Mouse (Mus musculus) Patski (cell line): ENCODE data around the gene Klf12. TPM values are rescaled to one million over a fixed set of nuclear protein-coding genes. Genes with fewer than 3 reads are reported as not detected.
A peak's percentile ranks its signal among the peaks of the same experiment; 100 is the strongest.
"Not testable (repeated sequence)": the region's sequence is repeated elsewhere in the genome, so short reads cannot be mapped to it uniquely, and the experiment has no call there.

ENCODE experiments used
- ATAC-seq: fragments of 100-300 bp; one replicate; pipeline ENCODE4 v1.8.0; 2021
- CTCF ChIA-PET: fragments of 350-600 bp; sonication (Branson Sonifier 250); formaldehyde crosslinking; loops from one replicate; lab custom pipeline; 2022; ENCODE audit warnings: inconsistent platforms; lab: Charles Lee
- POLR2A ChIA-PET: fragments of 350-600 bp; sonication (Branson Sonifier 250); formaldehyde crosslinking; loops from one replicate; lab custom pipeline; 2022; ENCODE audit warnings: antibody characterized with exemption, inconsistent platforms; lab: Charles Lee
- DNase-seq: peaks from one replicate; pipeline ENCODE4 v3.0.0-alpha.2; 2011; ENCODE audit warnings: low read depth, low spot score
- H3K27me3 ChIP-seq: fragments of 371-371 bp; one replicate; pipeline ENCODE4 v1.5.1; 2021
- CTCF ChIP-seq: fragments of 100-300 bp; IDR thresholded peaks from one replicate; pipeline ENCODE4 v1.5.1; 2021
- in situ Hi-C: fragments of 300-500 bp; cut with MboI; formaldehyde crosslinking; loops from 3 replicates; pipeline ENCODE4 v1.11.1; 2018; ENCODE audit warnings: low pct_unique_long_range_greater_than_20kb, mixed read lengths
- polyA plus RNA-seq: library from polyadenylated mRNA; unstranded; gene quantifications from one replicate; pipeline ENCODE4 v1.2.3, GENCODE M21; 2021

The Klf12 gene
- polyA plus RNA-seq, 1 experiment from 2014 or later, result 1.9 TPM

DNA sequence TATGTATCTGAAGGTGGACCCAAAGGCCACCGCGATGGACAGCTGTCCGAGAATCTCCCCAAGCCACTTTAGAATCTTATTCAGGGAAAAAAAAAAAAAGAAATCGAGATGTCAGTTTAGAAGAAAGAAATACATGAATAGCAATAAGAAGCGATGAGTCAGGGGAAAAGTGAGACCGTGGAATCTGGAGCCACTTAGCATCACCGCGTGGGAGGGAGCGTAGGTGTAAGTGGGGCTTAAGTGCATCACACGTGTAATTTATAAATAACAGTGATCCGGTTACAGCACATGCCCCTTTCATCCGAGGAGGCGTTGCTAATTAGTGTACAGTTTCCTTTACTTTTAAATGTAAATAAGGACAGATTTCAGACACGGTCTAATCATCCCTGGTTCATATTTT, 390.4 kb downstream of the Klf12 start:
- ATAC-seq, result no peak

DNA sequence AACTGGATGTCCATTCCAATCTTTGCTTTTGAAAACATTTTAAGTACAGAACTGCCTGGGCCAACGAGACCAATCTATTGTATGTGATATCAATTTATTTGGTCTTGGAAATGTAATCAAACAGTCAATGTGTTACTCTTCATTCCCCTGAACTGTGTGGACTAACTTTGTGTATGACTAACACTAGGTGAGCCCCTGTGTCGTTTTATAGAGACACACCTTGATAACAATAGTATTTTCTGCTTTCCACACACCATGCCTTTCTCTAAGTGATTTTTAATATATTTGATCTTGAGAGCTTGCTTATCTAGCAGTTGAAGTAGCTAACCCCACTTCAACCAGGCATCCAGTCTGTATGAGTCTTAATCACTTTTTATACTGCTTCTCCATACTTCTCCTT, 398.0 kb downstream of the Klf12 start:
- ChIA-PET CTCF (interaction anchor here (1.5 kb wide), 1 partner anchor 13 kb away, joined by 7 read pairs; no protein-coding TSS in a partner anchor), POLR2A (no interaction called here)
- no peak for TF ChIP-seq CTCF
- H3K27me3 ChIP-seq, result no peaks in the 10 kb centered on the region
- DNase-seq, result no peak
- no peak for ATAC-seq
- in situ Hi-C loops, result loop anchor here (25.0 kb wide), 1 partner anchor 349 kb away; no protein-coding TSS in a partner anchor

More for the DNA sequence above, 390.4 kb downstream of the Klf12 start:
- TF ChIP-seq CTCF, result no peak
- POLR2A ChIA-PET, result no interaction called here
- in situ Hi-C loops, result loop anchor here (5.0 to 25.0 kb wide), 2 partner anchors 147 to 357 kb away; no protein-coding TSS in a partner anchor
- no peaks in the 10 kb centered on the region for H3K27me3 ChIP-seq
- CTCF ChIA-PET, result interaction anchor here (1.0 to 7.1 kb wide), 3 partner anchors 13 to 760 kb away, joined by 3 to 67 read pairs (median 5); no protein-coding TSS in a partner anchor
- no peak for DNase-seq

DNA sequence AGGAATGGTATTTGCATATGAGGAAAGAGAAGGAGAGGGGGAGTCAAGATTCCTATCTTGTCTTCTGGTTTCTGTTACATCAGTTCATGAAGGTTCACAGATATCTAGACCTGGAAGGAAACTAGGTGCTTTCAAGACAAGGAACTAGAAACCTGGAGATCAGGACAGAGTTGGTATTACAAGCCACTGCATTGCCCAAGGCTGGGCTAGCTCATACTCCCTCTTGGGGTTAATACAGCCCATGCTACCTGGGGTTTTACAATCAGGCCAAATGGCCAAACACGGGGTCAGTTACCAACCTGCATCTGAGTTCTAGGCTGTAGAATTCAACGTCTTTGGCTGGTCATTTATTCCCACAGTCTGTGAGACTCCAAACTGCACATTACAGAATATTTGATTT, 398.9 kb downstream of the Klf12 start:
- ChIA-PET CTCF (no interaction called here), POLR2A (no interaction called here)
- no peak for TF ChIP-seq CTCF
- in situ Hi-C loops, result loop anchor here (25.0 kb wide), 1 partner anchor 348 kb away; no protein-coding TSS in a partner anchor
- DNase-seq (no peak), ATAC-seq (no peak)
- H3K27me3 ChIP-seq, result no peaks in the 10 kb centered on the region

DNA sequence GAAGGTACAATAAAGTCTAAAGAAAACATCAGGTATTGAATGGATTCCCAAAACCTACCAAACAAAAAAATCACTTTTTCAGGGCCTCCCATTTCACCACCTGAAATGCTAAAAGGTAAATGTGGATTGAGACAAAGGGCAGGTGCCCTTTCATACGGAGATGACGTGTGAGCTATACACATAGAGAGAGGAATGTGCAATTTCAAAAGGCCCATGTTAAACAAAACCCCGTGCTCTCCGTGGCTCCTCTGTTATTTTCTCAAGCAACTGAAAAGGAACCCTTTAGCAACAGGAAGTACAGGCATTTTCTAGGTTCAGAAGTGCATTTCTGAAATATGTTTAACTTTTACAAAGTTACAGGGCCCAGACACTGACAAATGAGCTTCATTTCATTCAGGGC, 399.4 kb downstream of the Klf12 start:
- no peak for ATAC-seq
- no peak for TF ChIP-seq CTCF
- DNase-seq, result no peak
- H3K27me3 ChIP-seq, result no peaks in the 10 kb centered on the region
- in situ Hi-C loops, result loop anchor here (25.0 kb wide), 1 partner anchor 348 kb away; no protein-coding TSS in a partner anchor
- CTCF ChIA-PET, result no interaction called here
- POLR2A ChIA-PET, result no interaction called here

DNA sequence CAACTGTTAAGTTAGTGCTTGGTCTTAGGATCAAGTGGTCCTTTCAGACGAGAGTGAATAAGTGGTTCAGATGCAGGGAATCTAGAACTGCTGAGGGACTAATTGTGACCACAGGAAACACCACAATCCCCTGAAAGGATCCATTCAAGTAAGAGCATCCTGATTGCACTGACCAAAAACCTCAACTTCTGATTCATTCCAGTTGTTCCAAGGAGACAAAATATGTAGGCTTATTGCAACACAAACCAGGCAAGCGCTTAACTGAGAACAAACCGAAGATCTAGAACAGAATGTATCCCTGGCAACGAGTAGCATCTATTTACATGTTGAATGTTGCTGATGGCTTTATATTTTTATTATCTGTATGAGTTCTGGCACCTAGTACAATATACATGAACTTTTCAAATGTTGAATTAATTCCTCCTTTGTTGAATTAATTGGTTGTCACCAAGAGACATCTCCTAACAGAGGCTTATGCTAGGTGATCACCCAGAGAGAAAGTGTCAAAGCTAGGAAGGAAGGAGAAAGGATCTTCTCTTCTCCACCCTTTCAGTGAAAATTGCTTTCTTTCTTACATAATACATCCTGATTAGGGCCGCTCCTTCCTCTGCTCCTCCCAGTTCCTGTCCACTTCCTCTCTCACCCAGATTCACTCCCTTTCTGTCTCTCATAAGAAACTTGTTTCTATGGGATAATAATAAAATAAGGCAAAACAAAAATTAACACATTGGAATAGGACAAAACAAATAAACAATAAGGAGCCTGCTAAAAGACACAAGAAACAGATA, 407.5 kb downstream of the Klf12 start:
- TF ChIP-seq CTCF, result no peak
- DNase-seq (no peak), ATAC-seq (peak; percentile 60)
- no peaks in the 10 kb centered on the region for H3K27me3 ChIP-seq
- CTCF ChIA-PET, result no interaction called here
- POLR2A ChIA-PET, result interaction anchor here (0.6 kb wide), 1 partner anchor 43 kb away, joined by 4 read pairs; no protein-coding TSS in a partner anchor
- in situ Hi-C loops, result loop anchor here (25.0 kb wide), 1 partner anchor 340 kb away; no protein-coding TSS in a partner anchor

DNA sequence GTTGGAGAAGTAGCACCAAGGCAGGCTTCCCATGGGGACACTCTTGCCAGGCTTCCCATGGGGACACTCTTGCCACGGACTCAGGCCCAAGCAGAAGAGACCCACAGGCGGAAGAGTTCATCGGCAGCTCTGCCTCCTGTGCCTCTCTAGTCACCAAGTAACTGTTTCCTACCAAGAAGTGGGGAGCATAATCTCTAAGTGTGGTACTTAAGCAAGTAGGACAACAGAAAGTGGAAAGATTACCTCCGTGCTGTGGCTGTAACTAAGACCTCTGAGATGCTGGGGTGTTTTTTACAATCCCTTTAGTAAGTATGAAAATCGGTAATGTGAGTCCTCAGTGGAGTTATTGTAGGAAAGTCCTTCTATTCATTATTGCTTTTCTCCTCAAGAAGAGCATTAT, 410.8 kb downstream of the Klf12 start:
- ATAC-seq (no peak), DNase-seq (no peak)
- in situ Hi-C loops, result no loop called here
- H3K27me3 ChIP-seq, result no peaks in the 10 kb centered on the region
- POLR2A ChIA-PET, result no interaction called here
- TF ChIP-seq CTCF, result no peak
- CTCF ChIA-PET, result interaction anchor here (0.9 to 1.2 kb wide), 2 partner anchors 12 to 14 kb away, joined by 3 to 7 read pairs; no protein-coding TSS in a partner anchor

DNA sequence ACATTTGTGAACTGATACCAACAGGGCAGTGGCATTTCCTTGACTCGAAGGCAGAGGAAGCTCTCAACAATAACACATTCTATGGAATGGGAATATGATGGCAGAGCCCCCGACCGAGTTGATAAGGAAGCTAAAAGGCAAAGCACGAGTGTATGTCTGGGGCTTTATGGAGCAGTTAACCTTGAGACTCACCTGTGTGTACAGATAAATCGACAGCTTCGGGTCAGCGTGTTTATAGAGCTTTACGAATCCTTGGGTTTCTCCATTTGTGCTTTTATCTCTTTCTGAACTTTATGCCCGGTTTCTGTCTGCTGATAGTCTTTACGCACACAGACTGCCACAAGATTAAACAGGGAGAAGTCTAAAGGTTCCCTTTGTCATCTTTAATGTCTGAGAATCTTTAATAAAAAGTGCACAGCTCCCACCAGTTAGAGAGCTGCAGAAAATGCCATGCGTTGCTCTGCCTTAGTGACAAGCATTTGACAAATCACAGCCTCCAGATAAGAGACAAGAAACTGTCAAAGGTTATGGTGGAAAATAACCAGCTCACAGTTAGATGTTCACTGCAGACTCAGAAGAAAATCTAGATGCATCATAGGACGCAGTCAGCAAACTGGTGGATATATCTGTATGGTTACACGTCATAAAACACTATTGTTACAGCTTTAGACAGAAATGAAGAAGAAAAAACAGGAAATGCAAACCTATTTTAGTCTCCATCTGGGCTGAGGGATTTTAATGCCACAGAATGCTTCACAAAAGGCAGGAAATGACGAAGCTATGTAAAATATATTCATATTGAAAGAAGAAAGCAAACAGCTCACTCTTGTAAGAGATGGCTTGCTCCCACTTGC, 428.1 kb downstream of the Klf12 start:
- ChIA-PET POLR2A (interaction anchor here (0.6 kb wide), 1 partner anchor 26 kb away, joined by 3 read pairs; no protein-coding TSS in a partner anchor), CTCF (no interaction called here)
- no peaks in the 10 kb centered on the region for H3K27me3 ChIP-seq
- DNase-seq (no peak), ATAC-seq (no peak)
- in situ Hi-C loops, result no loop called here
- TF ChIP-seq CTCF, result no peak

DNA sequence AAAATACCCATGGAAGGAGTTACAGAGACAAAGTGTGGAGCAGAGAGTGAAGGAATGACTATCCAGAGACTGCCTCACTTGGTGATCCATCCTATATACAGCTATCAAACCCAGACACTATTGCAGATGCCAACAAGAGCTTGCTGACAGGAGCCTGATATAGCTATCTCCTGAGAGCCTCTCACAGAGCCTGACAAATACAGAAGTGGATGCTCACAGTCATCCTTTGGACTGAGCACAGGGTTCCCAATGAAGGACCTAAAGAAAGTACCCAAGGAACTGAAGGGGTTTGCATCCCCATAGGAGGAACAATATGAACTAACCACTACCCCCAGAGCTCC, 430.0 kb downstream of the Klf12 start:
- in situ Hi-C loops, H3K27me3 ChIP-seq, ATAC-seq, DNase-seq, POLR2A ChIA-PET, CTCF ChIA-PET: not testable (repeated sequence)

DNA sequence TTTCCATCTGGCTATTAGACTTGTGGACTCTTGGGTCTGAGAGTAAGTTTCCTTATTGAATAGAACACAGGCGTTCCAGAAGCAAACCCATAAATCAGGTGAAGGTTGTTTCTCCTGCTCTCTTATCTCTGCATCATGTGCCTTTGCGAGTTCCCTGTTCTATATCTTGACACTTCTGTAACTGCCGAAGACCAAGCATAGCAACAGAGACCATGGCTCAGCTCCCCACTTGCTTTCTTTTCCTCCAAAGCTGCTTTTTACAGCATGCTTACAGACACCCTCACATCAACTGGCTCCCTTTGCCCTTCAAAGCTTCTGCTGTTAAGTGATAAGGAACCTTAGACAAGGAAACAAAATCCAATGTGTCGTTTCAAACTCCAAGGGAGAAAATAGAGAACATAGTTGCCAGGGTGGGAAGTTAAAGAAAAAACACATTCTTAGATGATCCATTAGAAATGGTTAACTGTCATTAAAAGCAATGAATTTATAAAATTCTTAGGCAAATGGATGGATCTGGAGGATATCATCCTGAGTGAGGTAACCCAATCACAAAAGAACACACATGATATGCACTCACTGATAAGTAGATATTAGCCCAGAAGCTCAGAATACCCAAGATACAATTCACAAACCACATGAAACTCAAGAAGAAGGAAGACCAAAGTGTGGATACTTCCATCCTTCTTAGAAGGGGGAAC, 430.6 kb downstream of the Klf12 start:
- CTCF ChIA-PET, result interaction anchor here (1.5 kb wide), 1 partner anchor 14 kb away, joined by 5 read pairs; no protein-coding TSS in a partner anchor
- POLR2A ChIA-PET, in situ Hi-C loops, H3K27me3 ChIP-seq, ATAC-seq, DNase-seq: not testable (repeated sequence)

DNA sequence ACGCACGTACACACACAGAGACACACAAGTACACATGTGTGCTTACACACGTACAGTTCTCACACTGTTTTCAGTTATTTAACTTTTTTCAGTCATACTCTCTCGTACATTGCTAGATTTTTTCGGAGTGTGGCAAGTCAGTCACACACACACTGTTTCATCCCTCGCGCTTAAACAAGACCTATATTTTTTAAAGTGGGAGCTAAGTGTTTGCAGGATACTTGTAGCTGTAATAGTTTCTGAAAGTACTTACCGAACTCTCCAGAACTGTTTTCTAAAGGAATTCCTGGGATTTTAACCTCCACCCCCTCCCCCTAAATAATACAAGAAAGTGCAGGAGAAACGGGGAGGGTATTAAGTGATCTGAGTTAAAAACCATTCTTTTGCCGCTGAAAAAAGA, 434.1 kb downstream of the Klf12 start:
- TF ChIP-seq CTCF, result no peak
- in situ Hi-C loops, result no loop called here
- DNase-seq (no peak), ATAC-seq (no peak)
- POLR2A ChIA-PET, result no interaction called here
- H3K27me3 ChIP-seq, result peaks cover 3% of the 10 kb centered on the region
- CTCF ChIA-PET, result no interaction called here
